Mouse (Mus musculus) frontal cortex, adult (tissue): ENCODE data around the gene Zbtb24.

Experiments
- ATAC-seq: cut with Nextera tagmentation; 2 replicates; pipeline ENCODE4 v1.9.2; 2017; ENCODE audit warnings: mild to moderate bottlenecking, moderate library complexity, mixed read lengths; ENCODE audit not compliant: low TSS enrichment

The Zbtb24 gene

DNA sequence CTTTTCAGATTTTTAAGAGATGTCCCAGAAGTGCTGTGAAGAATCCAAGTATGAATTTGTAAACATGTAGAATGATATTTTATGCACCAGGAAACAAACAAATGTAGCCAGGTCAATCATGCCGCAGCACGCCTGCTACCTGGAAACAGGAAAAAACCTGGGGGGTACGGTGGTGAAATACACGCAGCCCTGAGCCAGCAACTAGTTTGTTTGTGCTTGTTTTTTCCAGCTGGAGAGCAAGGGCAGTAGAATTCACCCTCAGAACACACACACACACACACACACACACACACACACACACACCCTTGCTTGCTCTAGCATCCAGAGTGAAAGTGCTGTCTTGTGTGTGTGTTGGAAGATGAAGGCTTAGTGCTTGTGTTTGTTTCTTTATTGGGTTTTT lies 40.9 kb downstream of the Zbtb24 start:
- no peak for ATAC-seq

DNA sequence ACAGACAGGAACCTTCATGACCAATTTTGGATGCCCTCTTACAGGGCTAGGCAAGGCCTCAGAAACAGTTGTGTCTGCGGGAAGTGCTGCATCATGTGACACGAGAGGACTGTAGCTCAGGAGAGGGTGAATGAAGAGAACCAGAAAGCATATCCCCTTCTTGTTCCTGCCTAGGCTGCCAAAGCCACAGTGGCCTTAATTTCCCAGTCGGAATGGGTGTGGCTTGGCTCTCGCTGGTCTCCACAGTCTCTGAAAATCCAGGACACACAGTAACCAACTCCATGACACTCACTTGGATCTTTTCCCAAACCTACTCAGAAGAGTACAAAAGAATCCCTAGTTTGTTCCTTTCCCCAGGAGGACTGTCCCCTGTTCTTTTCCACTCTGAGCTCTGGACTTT lies 50.8 kb downstream of the Zbtb24 start:
- peak; percentile 60 for ATAC-seq

DNA sequence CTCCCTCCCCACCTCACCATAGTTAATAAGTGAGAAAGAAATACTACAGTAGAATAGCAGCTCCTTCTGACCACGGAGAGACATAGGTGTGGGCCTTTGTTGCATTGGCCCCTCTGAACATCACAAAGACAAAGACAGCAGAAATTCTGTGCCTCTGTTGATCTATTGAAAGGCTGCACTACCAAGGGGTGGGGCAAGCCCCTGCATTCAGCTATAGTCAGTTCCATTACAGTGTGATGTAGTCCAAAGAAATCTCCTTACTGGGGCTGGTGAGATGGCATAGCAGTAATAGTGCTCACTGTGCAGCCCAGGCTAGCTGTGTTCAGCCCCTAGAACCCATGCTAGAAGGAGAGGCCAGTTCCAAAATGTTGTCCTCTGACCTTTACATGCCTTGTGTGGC lies 54.8 kb downstream of the Zbtb24 start:
- ATAC-seq = peak; percentile 8; the same call in 1 of the 2 replicates

DNA sequence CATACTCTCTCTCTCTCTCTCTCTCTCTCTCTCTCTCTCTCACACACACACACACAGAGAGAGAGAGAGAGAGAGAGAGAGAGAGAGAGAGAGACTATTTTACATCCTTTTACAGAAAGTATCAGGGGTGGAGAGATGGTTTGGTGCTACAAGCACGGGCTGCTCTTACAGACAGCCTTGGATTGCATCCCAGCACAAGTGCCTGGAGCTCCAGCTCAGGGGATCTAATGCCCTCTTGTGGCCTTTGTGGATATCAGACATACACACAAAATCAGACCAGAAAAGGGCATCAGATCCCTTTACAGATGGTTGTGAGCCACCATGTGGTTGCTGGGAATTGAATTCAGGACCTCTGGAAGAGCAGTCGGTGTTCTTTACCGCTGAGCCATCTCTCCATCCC lies 55.3 kb downstream of the Zbtb24 start:
- ATAC-seq = peak; percentile 93

DNA sequence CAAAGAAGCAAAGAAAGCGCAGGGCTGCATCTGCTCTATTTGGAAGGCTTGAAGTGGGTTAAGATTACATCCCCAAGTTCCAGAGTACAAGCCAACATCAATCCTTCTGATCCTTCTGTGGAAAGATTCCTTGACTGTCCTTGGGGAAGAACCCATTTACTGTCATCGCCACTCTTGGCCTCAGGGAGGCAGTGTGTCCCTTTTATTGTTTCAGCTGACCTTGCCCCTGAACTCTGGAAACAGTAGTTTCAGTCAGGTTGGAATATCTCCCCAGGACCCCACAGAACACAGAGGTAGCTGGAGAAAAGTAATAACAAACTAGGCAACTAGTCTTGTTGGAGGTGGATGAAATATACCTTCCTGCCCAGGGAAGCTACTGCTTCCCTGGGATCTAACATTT lies 59.0 kb downstream of the Zbtb24 start:
- peak; percentile 15; the same call in 1 of the 2 replicates for ATAC-seq

DNA sequence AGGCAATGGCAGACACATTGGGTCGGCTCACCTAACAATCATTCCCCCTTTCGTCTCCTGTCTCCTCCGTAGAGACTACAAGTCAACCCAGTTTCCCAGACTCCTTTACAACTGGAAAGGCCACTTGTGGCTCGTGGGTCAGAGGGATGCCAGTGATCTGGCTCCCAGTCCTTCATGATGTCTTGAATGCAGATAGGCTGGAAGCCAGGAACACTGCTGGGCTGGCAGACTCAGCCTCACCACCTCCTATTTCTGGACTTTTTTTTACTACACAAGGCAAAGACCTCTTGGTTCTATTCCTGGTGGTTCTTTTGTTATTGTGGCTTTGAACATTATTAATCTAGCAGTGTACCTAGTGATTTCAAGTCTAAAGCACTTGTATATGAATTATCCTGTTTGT lies 64.1 kb downstream of the Zbtb24 start:
- no peak for ATAC-seq

DNA sequence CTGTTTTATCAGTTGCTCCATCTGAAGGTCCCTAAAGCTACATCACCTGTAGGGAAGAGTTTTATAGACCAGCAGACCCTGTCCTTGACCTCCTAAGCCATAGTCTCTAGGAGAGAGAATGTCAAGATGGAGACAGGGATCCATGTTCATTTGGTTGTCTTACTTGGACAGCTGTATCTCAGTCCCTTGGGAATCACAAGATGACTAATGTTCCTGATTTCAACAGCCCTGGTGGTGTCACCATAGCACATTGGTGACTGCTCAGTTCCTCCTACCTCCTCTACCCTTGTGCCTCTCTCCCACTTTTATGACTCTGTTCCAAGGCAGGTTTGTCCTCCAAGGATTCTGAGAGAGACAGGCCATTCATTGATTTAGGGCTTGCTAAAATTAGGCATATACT lies 64.7 kb downstream of the Zbtb24 start:
- no peak for ATAC-seq
